Mouse (Mus musculus): ENCODE measurements around the gene Afg1l. TPM values are rescaled to one million over a fixed set of nuclear protein-coding genes. Genes with fewer than 3 reads are reported as not detected.

Afg1l gene
- polyA plus RNA-seq, 1 experiment from 2014 or later = 4.6 TPM

Other genes starting within 250 kb of the Afg1l start
- 4.0 and 4.6 TPM in 2 replicates for gene Foxo3, start 201.8 kb downstream of the Afg1l start, polyA plus RNA-seq (2014; fragmentation: Nextera tagmentation; extraction: Ambion mirVana)
- 234 and 248 TPM in 2 replicates for gene Snx3, start 23.5 kb upstream of the Afg1l start, polyA plus RNA-seq (2014; fragmentation: Nextera tagmentation; extraction: Ambion mirVana)
- gene Nr2e1, start 105.1 kb upstream of the Afg1l start, polyA plus RNA-seq (2014; fragmentation: Nextera tagmentation; extraction: Ambion mirVana) = 32.2 and 32.6 TPM in 2 replicates
- 28.5 and 29.2 TPM in 2 replicates for gene Ostm1, start 105.3 kb upstream of the Afg1l start, polyA plus RNA-seq (2014; fragmentation: Nextera tagmentation; extraction: Ambion mirVana)